Mouse (Mus musculus): Measurements from ENCODE around the gene Tfr2.
"Not testable (repeated sequence)": the region's sequence is repeated elsewhere in the genome, so short reads cannot be mapped to it uniquely, and the experiment has no call there.

The Tfr2 gene

DNA sequence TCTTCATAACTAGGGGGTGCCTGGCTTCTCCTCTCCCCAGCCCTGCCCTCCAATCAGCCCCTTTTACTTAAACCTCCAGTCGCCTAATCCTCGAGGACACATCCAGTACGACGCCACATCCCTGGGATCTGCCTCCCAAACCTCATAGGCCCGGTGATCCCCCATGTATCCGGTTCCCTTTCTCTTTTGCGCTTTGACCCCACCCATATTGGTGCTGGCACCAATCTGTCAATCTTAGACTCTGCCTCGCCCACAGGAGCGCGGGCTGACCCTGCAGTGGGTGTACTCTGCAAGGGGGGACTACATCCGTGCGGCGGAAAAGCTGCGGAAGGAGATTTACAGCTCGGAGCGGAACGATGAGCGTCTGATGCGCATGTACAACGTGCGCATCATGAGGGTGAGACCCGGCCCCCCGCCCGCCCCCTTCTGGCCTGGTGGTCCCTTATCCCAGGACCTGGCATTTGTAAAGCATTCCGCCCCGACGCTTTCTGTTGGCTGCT lies 14.1 kb downstream of the Tfr2 start:
- DNase-seq (ENCODE audit: low spot score in 2 of 2) = peak; percentile 82 to 88

DNA sequence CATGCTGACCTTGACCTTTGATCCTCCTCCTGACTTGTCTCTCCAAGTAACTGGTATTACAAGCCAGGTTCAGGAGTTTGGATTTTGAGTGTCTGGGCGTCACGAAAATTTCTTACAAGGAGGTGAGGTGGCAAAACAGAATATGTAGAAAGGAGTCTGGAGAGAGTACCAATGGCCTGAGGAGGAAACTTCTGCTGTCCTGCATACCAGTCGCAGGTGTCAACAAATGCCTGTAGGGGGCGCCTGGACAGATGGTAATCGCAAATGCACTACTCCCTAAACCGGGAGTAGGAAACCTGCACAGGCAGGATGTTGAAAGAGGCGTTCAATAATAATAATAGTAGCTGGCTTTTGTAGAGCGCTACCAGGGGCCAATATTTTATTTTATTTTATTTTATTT lies 15.3 kb downstream of the Tfr2 start:
- DNase-seq (ENCODE audit: low spot score in 2 of 2) = peak; percentile 68 to 77

GRCm38 (mm10) chr5:137590507-137590906 lies 20.9 kb downstream of the Tfr2 start:
- no peak for DNase-seq (ENCODE audit: low spot score in 2 of 2)

GRCm38 (mm10) chr5:137595921-137596320 lies 26.3 kb downstream of the Tfr2 start:
- no peak for DNase-seq (ENCODE audit: low spot score in 2 of 2)

DNA sequence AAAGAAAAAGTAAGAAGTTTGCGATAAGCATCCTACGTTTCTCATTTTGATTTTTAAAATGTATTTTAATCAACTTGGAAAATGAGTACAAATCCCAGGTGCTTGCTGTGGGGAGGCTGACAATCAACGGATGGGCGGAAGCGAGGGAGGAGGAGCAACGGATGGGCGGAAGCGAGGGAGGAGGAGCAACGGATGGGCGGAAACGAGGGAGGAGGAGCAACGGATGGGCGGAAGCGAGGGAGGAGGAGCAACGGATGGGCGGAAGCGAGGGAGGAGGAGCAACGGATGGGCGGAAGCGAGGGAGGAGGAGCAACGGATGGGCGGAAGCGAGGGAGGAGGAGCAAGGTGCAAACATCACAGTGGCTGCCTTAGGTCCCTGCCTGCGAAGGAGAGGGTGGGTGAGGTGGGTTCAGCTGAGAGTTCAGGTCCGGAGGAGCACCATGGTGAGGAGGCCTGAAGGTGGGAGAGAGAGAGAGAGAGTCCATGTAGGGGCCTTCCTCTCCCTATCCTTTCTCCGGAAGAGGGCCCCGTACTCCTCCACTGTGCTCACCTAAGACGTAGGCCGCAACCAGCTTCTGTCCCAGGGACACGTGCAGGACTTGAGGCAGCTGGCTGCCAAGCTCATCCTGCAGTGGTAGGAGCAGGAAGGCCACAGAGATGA lies 27.1 kb downstream of the Tfr2 start:
- no peak for DNase-seq (ENCODE audit: low spot score in 2 of 2)

- no peak for DNase-seq (ENCODE audit: low spot score in 2 of 2)
These were observed 28.0 kb downstream of the Tfr2 start for GRCm38 (mm10) chr5:137597625-137598024.

GRCm38 (mm10) chr5:137598100-137598826 lies 28.6 kb downstream of the Tfr2 start:
- no peak for DNase-seq (ENCODE audit: low spot score in 2 of 2)

DNA sequence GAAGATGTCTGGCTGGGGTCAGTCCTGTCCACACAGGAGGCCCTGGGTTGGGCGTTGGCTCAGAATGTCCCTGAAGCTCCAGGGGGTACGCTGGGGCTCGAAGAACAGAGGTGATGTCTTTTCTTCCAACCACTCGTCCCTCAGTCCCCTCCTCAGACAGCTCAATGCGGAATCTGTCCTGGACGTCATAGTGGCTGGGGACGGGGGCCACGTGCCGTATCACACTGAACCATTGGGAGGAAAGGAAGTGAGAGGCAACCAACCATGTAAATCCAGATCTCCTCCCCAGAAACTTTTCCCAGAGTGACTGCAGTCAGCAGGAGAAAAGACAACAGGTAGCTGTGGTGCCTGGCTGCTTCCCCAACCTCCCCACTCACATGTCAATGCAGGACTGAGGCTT lies 30.0 kb downstream of the Tfr2 start:
- DNase-seq (ENCODE audit: low spot score in 2 of 2) = no peak

DNA sequence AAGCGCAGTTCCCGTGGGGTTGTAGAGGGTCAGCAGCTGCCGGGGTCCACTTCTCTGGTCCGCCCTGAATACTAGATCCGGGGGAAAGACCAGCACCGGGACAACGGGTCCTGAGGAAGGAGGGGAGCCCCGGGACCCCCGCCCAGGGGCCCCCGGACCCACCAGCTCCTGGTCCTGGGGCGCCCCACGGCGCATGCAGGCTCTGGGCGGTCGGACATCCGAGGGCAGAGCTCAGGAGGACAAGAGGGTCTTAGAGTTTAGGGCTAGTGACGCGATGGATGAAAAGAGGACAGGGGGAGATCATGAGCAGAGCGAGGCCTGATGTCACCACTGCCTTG lies 30.6 kb downstream of the Tfr2 start:
- peak in 1 of 2 experiments; percentile 45 for DNase-seq (ENCODE audit: low spot score in 2 of 2)

GRCm38 (mm10) chr5:137600619-137601364 lies 31.2 kb downstream of the Tfr2 start, which contains the start of gene Mospd3:
TSS of gene Mospd3 (minus strand) at chr5:137601058.
- DNase-seq (ENCODE audit: low spot score in 2 of 2) = peak; percentile 97

DNA sequence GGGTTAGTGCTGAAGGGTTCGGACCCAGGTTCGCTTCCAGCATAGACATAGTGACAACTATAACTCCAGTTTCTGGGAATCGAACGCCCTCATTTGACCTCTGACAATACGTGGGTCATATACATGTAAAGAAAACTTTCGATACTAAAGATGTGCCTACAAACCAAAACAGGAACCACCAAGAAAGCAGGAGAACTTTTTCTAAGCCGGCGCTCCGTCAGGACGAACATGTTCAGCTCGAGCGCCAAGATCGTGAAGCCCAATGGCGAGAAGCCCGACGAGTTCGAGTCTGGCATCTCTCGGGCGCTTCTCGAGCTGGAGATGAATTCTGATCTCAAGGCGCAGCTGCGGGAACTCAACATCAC lies 31.7 kb downstream of the Tfr2 start:
- DNase-seq (ENCODE audit: low spot score in 2 of 2) = no peak

DNA sequence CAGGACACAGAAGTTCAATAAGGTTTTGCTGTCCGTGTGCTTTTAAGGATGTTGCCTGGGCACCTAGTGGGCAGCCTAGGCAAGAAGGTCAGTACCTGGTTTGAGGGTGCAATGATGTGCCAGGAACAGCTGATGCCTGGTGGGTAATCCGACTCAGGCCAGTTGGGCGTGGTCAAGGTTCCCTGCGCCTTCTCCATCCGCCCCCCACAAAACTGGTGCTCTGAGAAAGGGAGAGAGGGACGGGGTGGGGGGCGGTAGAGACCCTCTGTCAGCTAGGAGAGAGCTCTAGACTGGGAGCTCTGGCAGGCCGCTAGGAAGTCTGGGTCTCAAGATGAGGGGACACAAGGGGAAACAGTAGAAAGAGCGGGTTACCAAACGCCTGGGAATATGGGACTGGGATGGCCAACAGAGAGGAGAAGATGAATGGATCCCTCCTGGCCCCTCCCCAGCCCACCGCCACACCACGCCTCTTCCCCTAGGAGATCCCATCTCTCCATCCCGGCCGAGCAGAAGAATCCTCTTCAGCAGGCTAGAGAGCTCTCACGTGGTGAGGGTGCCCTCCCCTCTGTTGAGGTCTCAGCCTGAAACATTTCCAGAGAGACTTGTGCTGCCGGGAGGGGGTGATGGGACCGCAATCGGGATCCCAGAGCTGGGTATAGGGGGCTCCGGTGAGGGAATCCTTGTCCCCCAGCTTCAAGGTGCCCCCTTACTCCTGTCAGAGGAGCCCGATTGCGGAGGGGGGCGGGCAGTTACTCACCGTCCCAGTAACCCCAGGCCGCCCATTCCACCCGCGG lies 38.4 kb downstream of the Tfr2 start:
- DNase-seq (ENCODE audit: low spot score in 2 of 2) = no peak

DNA sequence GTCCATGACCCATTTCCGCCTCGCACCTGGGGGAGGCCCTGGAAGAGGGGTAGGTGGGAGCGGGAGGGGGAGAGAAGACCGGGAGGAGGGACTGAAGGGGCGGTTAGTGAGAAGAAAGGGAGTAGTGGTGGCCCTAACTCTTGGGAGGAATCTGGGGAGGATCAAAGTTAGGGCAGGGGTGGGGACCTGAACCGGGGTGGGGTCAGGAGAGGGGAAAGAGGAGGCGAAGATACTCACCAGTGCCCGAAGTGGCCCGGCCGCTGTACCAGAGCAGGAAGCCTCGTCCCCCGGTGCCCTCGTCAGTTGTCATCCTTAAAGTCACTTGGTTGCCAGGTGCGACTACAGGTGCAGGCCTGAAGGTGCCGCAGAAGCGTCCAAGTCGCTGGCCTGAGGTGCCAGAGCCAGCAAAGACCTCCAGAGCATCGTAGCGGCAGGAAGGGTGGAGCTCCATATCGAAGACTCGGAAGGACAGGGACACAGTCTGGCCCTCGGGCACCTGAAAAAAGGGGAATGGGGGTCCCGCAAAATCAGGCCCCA lies 39.1 kb downstream of the Tfr2 start:
- DNase-seq (ENCODE audit: low spot score in 2 of 2) = no peak

DNA sequence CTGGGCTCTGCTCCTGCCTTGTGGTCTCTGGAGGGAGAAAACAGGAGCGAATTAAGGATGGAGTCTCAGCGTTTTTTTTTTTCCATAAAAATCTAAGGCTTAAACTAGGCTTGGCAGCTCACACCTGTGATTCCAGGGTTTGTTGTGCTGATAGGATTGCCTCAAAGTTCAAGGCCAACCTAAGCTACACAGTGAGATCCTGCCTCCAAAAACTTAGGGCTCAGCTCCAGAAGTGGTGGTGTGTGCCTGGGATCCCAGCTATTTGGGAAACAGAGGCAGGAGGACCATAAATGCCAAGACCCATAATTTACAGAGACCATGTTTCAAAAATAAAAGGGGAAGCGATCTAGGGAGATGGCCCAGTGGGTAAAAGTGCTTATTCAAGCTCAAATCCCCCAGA lies 39.7 kb downstream of the Tfr2 start:
- DNase-seq (ENCODE audit: low spot score in 2 of 2) = no peak

DNA sequence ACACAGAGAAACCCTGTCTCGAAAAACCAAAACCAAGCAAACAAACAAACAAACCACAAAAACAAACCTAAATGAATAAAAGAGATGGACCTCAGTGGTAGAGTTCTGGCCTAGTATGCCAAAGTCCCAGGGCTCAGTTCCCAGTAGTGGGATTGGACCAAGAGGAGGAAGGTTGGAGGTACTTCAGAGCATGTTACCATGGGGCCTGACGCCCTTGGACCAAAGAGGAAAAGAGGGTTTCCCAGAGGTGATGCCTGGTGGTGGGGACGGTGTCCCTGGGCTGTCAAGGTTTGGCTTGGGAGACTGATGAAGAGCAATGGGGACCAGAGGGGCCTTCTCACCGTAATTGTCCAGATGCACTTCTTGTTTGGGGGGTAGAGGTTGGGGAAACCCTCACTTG lies 40.4 kb downstream of the Tfr2 start:
- no peak for DNase-seq (ENCODE audit: low spot score in 2 of 2)

- no peak for DNase-seq (ENCODE audit: low spot score in 2 of 2)
These were observed 41.1 kb downstream of the Tfr2 start for GRCm38 (mm10) chr5:137610548-137611244.

- DNase-seq (ENCODE audit: low spot score in 2 of 2) = no peak
These were observed 41.6 kb downstream of the Tfr2 start for GRCm38 (mm10) chr5:137611245-137611602.

DNA sequence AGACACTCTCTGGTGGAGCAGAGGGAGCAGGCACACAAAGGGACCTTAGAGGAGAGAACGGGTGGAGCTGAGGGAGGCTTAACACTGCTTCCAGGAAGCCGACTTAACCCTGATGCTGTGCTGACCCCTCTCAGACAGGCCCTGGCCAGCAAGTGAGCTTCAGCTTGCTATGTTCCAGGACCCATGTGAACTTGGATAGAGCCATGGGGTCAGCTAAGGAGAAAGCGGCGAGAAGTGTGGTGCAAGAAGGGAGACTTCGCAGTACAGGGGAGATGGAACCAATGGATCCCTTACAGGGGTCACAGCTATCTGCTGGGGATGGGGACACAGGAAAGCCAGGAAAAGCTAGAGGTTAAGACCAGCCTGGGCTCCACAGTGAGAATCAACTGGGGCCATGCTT lies 43.4 kb downstream of the Tfr2 start:
- DNase-seq (ENCODE audit: low spot score in 2 of 2) = no peak

DNA sequence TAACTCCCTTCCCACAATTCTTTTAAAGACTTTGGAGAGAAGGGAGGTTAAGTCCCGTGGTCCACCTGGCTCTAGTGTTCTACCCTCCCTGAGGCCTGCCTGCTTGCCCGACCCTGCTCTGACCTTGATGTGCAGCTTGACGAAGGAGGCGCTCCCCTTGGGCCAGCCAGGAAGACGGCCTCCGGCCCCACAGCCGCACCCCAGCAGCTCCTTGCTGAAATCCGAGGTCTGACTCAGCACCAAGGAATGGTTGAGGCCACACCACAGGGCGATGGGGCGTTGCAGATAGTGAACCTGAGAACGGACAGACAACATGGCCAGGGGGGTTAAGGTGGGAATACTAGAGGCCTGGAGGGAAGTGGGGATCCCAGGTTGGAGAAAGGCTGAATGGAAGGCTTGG lies 43.9 kb downstream of the Tfr2 start, which contains the start of gene Pcolce:
TSS of gene Pcolce (minus strand) at position 235 of the 400 bp plus-strand sequence.
- DNase-seq (ENCODE audit: low spot score in 2 of 2) = no peak

GRCm38 (mm10) chr5:137614921-137615320 lies 45.3 kb downstream of the Tfr2 start:
- DNase-seq (ENCODE audit: low spot score in 2 of 2) = not testable (repeated sequence)

- DNase-seq (ENCODE audit: low spot score in 2 of 2) = no peak
These were observed 45.7 kb downstream of the Tfr2 start for GRCm38 (mm10) chr5:137615347-137615746.

Data from right cerebral cortex, postnatal 10 days (tissue).